Mouse (Mus musculus): Measurements from ENCODE around the gene Slc22a26.
"Not testable (repeated sequence)": the region's sequence is repeated elsewhere in the genome, so short reads cannot be mapped to it uniquely, and the experiment has no call there.

Gene Slc22a26

DNA sequence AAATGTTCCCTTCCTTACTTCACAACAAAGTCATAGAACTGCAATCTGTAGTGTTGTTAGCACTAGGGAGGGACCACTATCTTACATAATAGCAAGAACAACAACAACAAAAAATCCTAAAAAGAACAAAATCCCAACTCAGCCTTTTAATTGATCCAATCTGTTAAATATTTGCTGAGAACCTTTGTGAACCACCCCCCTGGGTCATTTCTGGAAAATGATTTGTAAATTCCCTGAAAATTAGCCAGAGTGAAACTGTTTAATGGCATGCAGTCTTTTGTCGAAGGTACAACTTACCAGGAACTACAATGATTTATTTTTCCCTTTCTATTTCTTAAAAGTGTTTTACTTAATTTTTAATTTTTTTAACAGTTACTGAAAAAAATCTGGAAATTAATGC is at the start of gene Slc22a26:
Gene Slc22a26 (minus strand): TSS at position 97 of the 400 bp plus-strand sequence.
- no peak for DNase-seq (ENCODE audit: low spot score)

DNA sequence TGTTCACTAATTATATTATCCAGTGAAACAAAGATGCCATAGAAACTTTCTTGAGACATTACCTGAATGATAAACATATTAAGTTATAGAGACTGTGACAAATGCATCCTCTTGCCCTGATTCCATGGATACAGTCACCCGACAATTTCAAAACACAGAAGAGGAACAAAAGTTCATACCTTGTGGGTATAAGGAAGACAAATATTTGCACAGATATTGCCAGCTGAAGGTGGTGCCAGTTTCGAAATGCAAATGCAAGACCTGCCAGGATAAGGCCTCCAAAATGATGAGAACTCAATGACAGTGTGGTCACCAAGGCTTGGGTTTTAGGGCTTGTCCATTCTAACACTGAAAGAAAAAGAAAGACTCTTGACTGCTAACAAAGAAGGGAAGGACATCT is 27.4 kb upstream of the Slc22a26 start:
- no peak for DNase-seq (ENCODE audit: low spot score)

- DNase-seq (ENCODE audit: low spot score): no peak
Measured at GRCm38 (mm10) chr19:7790571-7790970, 11.9 kb downstream of the Slc22a26 start.

GRCm38 (mm10) chr19:7775306-7775705 is 27.2 kb downstream of the Slc22a26 start:
- no peak for DNase-seq (ENCODE audit: low spot score)

- DNase-seq (ENCODE audit: low spot score): no peak
Measured at GRCm38 (mm10) chr19:7766124-7766523, 36.3 kb downstream of the Slc22a26 start.

DNA sequence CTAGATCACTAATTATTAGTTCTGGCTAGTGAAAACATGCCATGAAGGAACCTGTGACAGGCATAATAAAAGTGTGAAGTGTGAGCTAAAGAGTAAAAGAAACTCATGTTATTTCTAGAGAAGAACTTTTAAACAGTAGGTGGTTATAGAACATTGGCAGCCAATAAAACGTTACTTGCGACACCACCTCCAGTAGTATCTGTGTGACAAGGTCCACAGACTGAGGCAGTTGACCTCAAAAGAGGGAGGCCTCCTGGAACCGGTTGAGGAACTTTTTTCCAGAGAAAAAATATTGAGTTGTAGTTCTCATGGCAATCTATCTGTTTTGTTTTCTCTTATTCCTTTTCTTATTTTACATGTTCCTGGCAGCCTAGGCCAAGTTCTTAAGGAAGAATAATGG is 36.9 kb downstream of the Slc22a26 start:
- no peak for DNase-seq (ENCODE audit: low spot score)

GRCm38 (mm10) chr19:7753371-7753770 is 49.1 kb downstream of the Slc22a26 start:
- not testable (repeated sequence) for DNase-seq (ENCODE audit: low spot score)

All from yolk sac, embryonic 10.5 days (tissue).